Mouse (Mus musculus): ENCODE data around the gene Fstl5.

DNA sequence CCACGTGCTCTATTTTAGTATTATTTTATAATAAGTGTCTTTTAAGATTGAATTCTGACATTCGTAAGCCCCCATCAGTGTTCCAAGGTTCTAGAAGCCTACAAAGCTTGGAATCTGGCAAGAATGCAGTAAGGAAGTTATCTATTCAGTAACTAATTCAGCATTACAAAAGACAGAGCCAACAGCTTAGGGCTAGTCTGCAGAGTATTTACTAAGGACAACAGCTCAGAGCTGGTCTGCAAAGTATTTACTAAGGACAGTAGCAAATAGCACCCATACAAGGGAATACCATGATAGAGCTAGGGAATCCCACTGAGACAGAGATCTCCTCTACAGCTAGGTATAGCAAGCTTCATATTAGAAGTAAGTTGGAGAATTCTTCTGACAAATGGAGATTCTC, 665.2 kb downstream of the Fstl5 start:
- TF ChIP-seq CTCF (IDR thresholded peaks at IDR 0.05; ENCODE audit: low read depth, low read length) = no peak
- TF ChIP-seq EP300 (IDR thresholded peaks at IDR 0.05; ENCODE audit: insufficient read depth, low read depth, low read length) = no peak
- TF ChIP-seq POLR2A (IDR thresholded peaks at IDR 0.05; ENCODE audit: insufficient read depth, low read length) = no peak

All from ES-Bruce4 (cell line).